Mouse (Mus musculus): ENCODE measurements around the gene Cd200r1.
A peak's percentile ranks its signal among the peaks of the same experiment; 100 is the strongest.

GRCm38 (mm10) chr16:44724083-44724787, 41.3 kb upstream of the Cd200r1 start, which contains the start of gene Nepro:
- TF ChIP-seq ZNF384 (IDR thresholded peaks at IDR 0.05; ENCODE audit: low read depth, low read length) (no peak), CHD2 (IDR thresholded peaks at IDR 0.05; ENCODE audit: low read depth, low read length) (no peak), MAFK (IDR thresholded peaks at IDR 0.05; ENCODE audit: insufficient read depth, low read depth, low read length) (no peak), HCFC1 (IDR thresholded peaks at IDR 0.05; ENCODE audit: borderline replicate concordance, insufficient read depth, low read length) (peak; percentile 71)

Data from ES-E14 (cell line).